Mouse (Mus musculus) kidney, embryonic 14.5 days (tissue): ENCODE measurements around the gene Stc2. TPM values are rescaled to one million over a fixed set of nuclear protein-coding genes. Genes with fewer than 3 reads are reported as not detected.
A peak's percentile ranks its signal among the peaks of the same experiment; 100 is the strongest.

Experiments used
- ATAC-seq: fragments of 200-750 bp; cut with Nextera tagmentation; 2 replicates; pipeline ENCODE4 v1.8.0; 2017; ENCODE audit warnings: moderate number of reproducible peaks, mild to moderate bottlenecking, moderate TSS enrichment, moderate library complexity; ENCODE audit not compliant: low FRiP score, low TSS enrichment
- H3K27ac ChIP-seq: fragments of 300-500 bp; sonication (generic); 2 replicates; pipeline ENCODE4 v1.5.1; 2014; ENCODE audit warnings: low read depth, mild to moderate bottlenecking, low read length, moderate library complexity, mixed read lengths
- H3K27me3 ChIP-seq: fragments of 300-500 bp; sonication (generic); 2 replicates; pipeline ENCODE4 v1.6.1; 2014; ENCODE audit warnings: mild to moderate bottlenecking, low read length; ENCODE audit not compliant: control insufficient read depth, insufficient read depth
- H3K36me3 ChIP-seq: fragments of 300-500 bp; sonication (generic); 2 replicates; pipeline ENCODE4 v1.6.1; 2014; ENCODE audit warnings: low read length, mixed read lengths; ENCODE audit not compliant: control insufficient read depth, insufficient read depth
- H3K4me1 ChIP-seq: fragments of 300-500 bp; sonication (generic); 2 replicates; pipeline ENCODE4 v1.6.1; 2014; ENCODE audit warnings: low read length, mixed read lengths; ENCODE audit not compliant: control insufficient read depth, insufficient read depth
- H3K4me2 ChIP-seq: fragments of 300-500 bp; sonication (generic); replicated peaks from 2 replicates; pipeline ENCODE4 v1.6.1; 2014; ENCODE audit warnings: low read depth, mild to moderate bottlenecking, low read length
- H3K4me3 ChIP-seq: fragments of 300-500 bp; sonication (generic); 2 replicates; pipeline ENCODE4 v1.5.1; 2014; ENCODE audit warnings: mild to moderate bottlenecking, low read length
- H3K9ac ChIP-seq: fragments of 300-500 bp; sonication (generic); 2 replicates; pipeline ENCODE4 v1.6.1; 2014; ENCODE audit warnings: low read depth, mild to moderate bottlenecking, low read length, moderate library complexity
- H3K9me3 ChIP-seq: fragments of 300-500 bp; sonication (generic); 2 replicates; pipeline ENCODE4 v1.6.1; 2016; ENCODE audit warnings: low read length; ENCODE audit not compliant: control insufficient read depth
- WGBS: fragments of 180-500 bp; shearing (Covaris S2); extraction: QIAGEN DNeasy Blood & Tissue Kit; methylation state at CpG from one replicate; pipeline ENCODE4 v1.1.7; 2014; 5-methylcytosine and 5-hydroxymethylcytosine counted together
- polyA plus RNA-seq: library from polyadenylated mRNA; unstranded; fragments of >200 nt; fragmentation: Nextera tagmentation; extraction: Ambion mirVana; gene quantifications from 2 replicates; pipeline ENCODE4 v1.2.1, GENCODE M21; 2014

Stc2 gene
- polyA plus RNA-seq, 1 experiment from 2014 or later = 1.3 TPM

DNA sequence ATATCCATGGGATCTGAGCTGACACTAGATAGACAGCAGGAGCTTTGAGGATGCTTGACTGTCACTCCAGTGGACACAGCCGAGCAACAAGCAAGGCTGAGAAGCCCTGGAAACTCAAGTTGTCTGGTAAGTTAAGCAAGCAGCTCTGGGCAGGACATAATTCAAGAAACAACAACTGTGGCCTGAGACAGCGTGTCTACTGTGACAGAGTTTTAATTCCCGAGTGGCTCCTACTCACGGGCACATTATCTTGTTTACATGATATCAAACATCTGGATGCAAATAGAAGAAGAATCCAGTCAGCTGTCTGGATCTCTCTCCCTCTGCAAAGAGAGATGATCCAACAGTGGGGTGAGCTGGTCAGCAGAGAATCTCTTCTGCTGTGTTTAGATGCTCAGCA is 19.0 kb upstream of the Stc2 start:
- Histone ChIP-seq H3K9ac (no peak overlapping the region), H3K27me3 (no peaks in the 10 kb centered on the region), H3K4me3 (no peak overlapping the region), H3K4me1 (peaks cover 7% of the 10 kb centered on the region; the same call in 1 of the 2 replicates), H3K4me2 (no peak overlapping the region), H3K36me3 (no peaks in the 10 kb centered on the region), H3K9me3 (no peaks in the 10 kb centered on the region), H3K27ac (no peak overlapping the region)
- 25% methylated on average over 4 of the region's 4 CpGs for WGBS
- ATAC-seq = no peak

DNA sequence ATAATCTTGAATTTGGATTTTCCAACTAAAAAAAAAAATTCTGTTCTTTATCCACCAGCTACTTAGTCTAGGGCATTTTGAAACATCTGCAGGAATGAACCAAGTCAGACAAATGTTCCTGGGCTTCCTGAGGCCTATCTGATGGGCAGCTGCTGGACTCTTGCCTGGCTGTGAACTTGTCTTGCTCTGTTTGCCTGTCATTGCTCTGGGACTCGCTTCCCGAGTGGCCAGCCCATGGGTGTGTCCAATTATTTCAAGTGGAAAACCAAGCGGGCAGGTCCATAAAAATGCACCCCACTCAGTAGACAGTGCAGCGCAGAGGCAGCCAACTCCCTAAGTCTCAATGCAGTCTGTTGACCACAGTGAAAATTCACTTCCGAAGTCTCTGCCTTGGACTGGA is 17.7 kb upstream of the Stc2 start:
- H3K27ac ChIP-seq = no peak overlapping the region
- no peaks in the 10 kb centered on the region for H3K36me3 ChIP-seq
- H3K4me2 ChIP-seq = no peak overlapping the region
- peaks cover 7% of the 10 kb centered on the region; the same call in 1 of the 2 replicates for H3K4me1 ChIP-seq
- WGBS = 75% methylated on average over 5 of the region's 5 CpGs
- H3K27me3 ChIP-seq = no peaks in the 10 kb centered on the region
- no peaks in the 10 kb centered on the region for H3K9me3 ChIP-seq
- ATAC-seq = no peak
- H3K9ac ChIP-seq = no peak overlapping the region
- H3K4me3 ChIP-seq = no peak overlapping the region

DNA sequence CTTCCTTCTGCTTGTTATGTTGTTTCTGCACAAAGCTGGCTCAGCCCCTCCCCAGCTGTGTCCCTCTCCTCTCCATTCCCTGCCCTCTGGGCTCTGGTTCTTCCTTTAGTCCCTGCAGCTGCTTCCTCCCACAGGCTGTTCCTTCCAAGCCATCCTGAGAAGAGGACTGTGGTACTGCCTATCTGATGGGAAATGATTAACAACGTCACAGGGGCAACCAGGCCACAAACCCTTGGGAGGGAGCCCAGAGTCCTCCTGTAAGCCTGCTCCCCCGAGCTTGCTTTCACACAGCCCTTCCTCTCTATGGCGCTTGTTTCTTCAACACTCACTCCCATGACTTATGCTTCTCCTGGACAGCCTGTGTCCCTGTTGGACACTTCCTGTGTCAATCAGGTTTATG is 16.7 kb upstream of the Stc2 start:
- no peak overlapping the region for H3K4me3 ChIP-seq
- no peaks in the 10 kb centered on the region for H3K9me3 ChIP-seq
- H3K4me2 ChIP-seq = no peak overlapping the region
- no peaks in the 10 kb centered on the region for H3K27me3 ChIP-seq
- 10% methylated on average over 3 of the region's 3 CpGs for WGBS
- ATAC-seq = peak; percentile 74
- no peaks in the 10 kb centered on the region for H3K36me3 ChIP-seq
- no peak overlapping the region for H3K9ac ChIP-seq
- no peak overlapping the region for H3K27ac ChIP-seq
- peaks cover 7% of the 10 kb centered on the region; the same call in 1 of the 2 replicates for H3K4me1 ChIP-seq

DNA sequence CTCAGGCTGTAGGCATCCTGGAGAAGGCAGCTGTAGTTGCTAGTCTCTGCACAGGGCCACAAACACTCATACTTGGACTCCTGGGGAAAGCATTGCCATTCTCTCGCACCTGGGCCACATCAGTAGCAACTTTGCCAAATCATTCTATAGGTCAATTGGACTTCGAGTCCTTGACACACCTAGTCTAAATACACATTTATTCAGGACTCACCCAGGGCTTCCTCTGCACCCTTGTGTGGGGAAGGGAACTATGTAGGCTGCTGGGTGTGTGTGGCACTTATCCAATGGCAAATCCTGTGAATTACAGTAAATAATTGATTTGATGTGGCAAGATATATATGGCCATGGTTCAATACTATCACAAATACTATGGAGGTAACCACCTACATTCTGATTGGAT is 14.1 kb upstream of the Stc2 start:
- WGBS = 91% methylated on average over 2 of the region's 2 CpGs
- Histone ChIP-seq H3K4me2 (no peak overlapping the region), H3K9me3 (no peaks in the 10 kb centered on the region), H3K27ac (no peak overlapping the region), H3K9ac (no peak overlapping the region), H3K27me3 (no peaks in the 10 kb centered on the region), H3K36me3 (no peaks in the 10 kb centered on the region), H3K4me1 (peaks cover 7% of the 10 kb centered on the region; the same call in 1 of the 2 replicates), H3K4me3 (no peak overlapping the region)
- no peak for ATAC-seq

DNA sequence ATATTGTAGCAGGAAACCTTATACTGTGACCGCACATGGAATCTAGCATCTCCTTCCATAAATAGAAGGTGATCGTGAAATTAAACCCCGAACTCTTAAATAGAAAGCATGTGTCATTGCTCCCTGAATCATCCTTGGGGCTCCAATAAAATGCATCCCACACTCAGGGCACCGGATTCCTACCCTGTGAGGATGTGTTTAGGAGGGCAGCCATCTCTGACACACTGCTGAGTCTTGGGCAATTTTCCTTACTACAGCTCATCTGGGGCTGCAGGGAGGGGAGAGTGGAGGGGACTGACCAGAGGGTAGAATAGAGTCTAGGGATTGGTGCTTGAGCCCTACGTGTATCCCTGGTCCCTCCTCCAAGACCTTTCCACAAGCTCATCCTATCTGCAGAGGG is 12.3 kb upstream of the Stc2 start:
- Histone ChIP-seq H3K27ac (no peak overlapping the region), H3K27me3 (no peaks in the 10 kb centered on the region), H3K4me1 (peaks cover 7% of the 10 kb centered on the region; the same call in 1 of the 2 replicates), H3K4me2 (no peak overlapping the region), H3K9ac (no peak overlapping the region), H3K36me3 (no peaks in the 10 kb centered on the region), H3K9me3 (peaks cover 4% of the 10 kb centered on the region; the same call in 1 of the 2 replicates), H3K4me3 (no peak overlapping the region)
- WGBS = 61% methylated on average over 5 of the region's 5 CpGs
- no peak for ATAC-seq

DNA sequence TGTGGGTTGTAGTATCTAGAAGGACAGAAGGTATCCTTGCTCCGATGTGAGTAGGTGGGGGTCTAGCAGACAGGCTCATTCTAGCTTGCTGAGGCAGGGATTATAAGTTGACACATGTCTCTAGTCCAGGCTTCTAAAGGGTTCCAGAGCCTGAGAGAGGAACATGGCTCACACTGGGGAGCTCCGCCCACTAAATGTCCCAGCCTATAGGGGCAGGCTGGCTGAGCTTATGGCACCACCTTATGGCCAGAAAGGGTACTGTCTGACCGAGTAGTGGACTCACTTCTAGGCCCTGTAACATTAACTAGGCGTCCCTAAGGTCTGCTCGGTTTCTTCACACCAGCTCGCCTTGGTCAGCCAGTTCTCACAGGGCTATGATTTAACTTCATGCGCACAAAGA is 3.6 kb upstream of the Stc2 start:
- ATAC-seq = no peak
- peaks cover 22% of the 10 kb centered on the region for H3K27me3 ChIP-seq
- H3K9ac ChIP-seq = no peak overlapping the region
- H3K4me3 ChIP-seq = no peak overlapping the region
- H3K4me1 ChIP-seq = peaks cover 12% of the 10 kb centered on the region
- H3K36me3 ChIP-seq = no peaks in the 10 kb centered on the region
- H3K4me2 ChIP-seq = no peak overlapping the region
- H3K9me3 ChIP-seq = peaks cover 4% of the 10 kb centered on the region; the same call in 1 of the 2 replicates
- no peak overlapping the region for H3K27ac ChIP-seq
- WGBS = 71% methylated on average over 7 of the region's 7 CpGs

DNA sequence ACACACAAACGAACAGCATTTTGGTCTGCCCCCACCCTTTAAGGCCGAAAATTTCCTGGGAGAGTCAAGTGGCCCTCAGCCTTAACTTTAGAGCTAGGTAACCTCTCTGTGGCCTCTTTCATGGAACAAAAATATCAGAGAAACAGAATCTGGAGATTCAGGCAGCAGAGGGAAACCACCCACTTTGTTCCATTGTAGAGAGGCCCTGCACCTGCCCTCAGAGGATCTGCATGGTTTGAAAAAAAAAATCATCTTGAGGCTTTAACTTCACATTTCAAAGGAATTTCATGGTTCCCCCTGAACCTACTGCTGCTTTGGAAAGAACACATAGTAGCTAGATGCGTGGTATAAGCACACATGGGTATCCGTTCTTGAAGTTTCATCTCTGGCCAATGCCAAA is 2.3 kb upstream of the Stc2 start:
- WGBS = 81% methylated on average over 4 of the region's 4 CpGs
- H3K36me3 ChIP-seq = no peaks in the 10 kb centered on the region
- H3K27me3 ChIP-seq = peaks cover 26% of the 10 kb centered on the region
- no peaks in the 10 kb centered on the region for H3K9me3 ChIP-seq
- peaks cover 17% of the 10 kb centered on the region for H3K4me1 ChIP-seq
- no peak overlapping the region for H3K27ac ChIP-seq
- H3K4me3 ChIP-seq = no peak overlapping the region
- no peak for ATAC-seq
- H3K9ac ChIP-seq = no peak overlapping the region
- no peak overlapping the region for H3K4me2 ChIP-seq

DNA sequence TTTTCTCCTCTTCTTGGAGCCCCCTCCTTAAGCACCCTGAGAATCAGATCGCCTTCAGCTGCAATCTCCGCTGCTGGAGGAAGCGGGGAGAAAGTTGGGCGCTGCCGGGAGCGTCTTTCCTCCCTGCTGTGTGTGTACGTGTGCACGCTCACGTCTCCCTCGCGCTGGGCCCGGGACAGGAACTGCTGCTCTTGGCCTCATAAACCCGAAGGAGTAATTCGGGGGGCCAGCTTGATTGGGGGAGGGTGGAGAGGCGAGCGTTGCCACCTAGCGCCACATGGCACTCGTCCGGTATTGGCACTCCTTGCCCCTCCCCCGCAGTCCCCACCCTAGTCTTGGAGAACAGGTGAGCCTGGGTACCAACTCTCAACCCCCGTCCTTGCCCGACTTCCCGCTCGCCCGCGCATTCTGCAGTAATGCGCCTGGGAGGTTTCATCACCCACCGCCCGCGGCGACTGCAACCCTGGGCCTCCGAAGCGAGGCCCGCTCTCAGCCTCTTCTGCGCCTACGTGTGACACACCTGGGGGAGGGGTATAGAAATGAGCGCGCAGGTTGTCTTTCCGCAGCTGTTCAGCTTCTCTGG is 1.5 kb upstream of the Stc2 start:
- Histone ChIP-seq H3K9me3 (no peaks in the 10 kb centered on the region), H3K4me3 (peak overlapping the region; percentile 63), H3K4me1 (peaks cover 17% of the 10 kb centered on the region), H3K27me3 (peaks cover 26% of the 10 kb centered on the region), H3K27ac (no peak overlapping the region), H3K9ac (peak overlapping the region; percentile 34; the same call in 1 of the 2 replicates), H3K36me3 (no peaks in the 10 kb centered on the region), H3K4me2 (peak overlapping the region; percentile 97)
- WGBS = 1% methylated on average over 39 of the region's 39 CpGs
- ATAC-seq = no peak

DNA sequence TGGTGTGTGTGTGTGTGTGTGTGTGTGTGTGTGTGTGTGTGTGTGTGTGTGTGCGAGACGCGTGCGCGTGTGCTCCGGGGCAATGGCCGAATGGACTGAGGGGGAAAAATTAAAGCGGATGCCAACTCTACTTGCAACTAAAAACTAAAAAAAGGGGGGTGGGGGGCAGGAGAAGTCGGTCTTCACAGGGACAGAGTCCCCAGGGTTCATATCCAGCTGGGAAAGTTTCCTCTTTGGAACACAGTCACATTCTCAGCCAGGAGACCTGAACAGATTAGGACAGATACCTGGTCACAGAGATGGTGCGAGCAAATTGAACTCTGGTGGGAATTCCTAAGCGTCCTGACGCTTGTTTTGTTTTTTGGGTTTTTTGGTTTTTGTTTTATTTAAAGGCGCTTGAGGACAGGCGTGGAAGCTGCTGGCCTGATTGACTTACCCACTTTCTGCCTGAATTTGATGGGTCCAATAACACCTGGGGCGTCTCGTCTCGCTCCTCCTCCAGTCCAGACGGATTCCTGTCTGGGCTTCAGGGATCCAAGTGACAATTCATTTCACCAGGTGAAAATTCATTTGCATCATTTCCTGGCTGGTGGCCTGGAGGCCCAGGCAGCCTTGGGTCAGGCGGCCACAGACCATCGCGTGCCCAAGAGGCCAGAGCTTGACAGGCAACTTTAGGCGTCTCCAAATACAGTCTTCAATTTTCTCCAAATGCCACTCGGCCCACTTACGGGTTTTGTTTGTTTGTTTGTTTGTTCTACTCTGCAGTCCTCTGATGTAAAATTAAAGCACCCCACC is 759 bp upstream of the Stc2 start:
- peak; percentile 10; the same call in 1 of the 2 replicates for ATAC-seq
- Histone ChIP-seq H3K36me3 (no peaks in the 10 kb centered on the region), H3K27me3 (peaks cover 26% of the 10 kb centered on the region), H3K27ac (no peak overlapping the region), H3K4me2 (peak overlapping the region; percentile 97), H3K9ac (peak overlapping the region; percentile 34; the same call in 1 of the 2 replicates), H3K4me3 (peak overlapping the region; percentile 63), H3K4me1 (peaks cover 17% of the 10 kb centered on the region), H3K9me3 (no peaks in the 10 kb centered on the region)
- 2% methylated on average over 23 of the region's 24 CpGs for WGBS
